Mouse (Mus musculus): ENCODE measurements around the gene Nox1. TPM values are rescaled to one million over a fixed set of nuclear protein-coding genes. Genes with fewer than 3 reads are reported as not detected.
"Not testable (repeated sequence)": the region's sequence is repeated elsewhere in the genome, so short reads cannot be mapped to it uniquely, and the experiment has no call there.

Gene Nox1
- under 1 TPM; 0.45 to 0.99 TPM for polyA plus RNA-seq (2017; shearing (Covaris generic))

DNA sequence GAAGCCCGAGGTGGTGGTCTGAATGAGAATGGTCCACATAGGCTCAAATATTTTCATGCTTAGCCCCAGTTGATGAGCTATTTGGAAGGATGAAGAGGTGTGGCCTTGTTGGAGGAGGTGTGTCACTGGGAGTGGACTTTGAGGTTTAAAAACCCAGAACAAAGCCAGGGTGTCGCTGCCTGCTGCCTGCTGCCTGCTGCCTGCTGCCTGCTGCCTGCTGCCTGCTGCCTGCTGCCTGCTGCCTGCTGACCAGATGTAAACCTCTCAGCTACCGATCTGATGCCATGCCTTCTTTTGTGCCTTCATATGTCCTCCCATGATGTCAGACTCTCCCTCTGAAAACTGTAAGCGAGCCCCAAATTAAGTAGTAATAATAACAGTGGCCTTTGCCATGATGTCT is at the start of gene Nox1:
TSS of gene Nox1 (minus strand) at position 101 of the 400 bp plus-strand sequence.
- no peak for ATAC-seq

DNA sequence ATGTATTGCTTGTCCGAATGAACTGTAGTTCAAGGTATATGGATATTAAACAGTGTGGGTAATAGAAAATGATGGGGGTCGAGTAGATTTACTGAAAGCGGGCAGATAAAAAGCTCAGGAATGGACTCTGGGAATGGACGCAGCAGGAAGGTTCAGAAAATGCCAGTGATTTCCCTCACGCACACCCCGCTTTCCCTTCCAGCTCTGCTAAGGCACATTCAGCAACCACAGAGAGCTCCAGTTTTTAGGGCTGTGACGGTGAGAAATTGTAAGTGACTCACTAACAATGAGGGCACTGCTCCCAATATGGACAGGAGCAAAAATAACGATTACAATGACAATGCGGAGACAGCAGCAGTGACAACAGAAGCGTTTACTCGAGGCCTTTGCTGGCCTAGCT is 40.4 kb upstream of the Nox1 start:
- ATAC-seq, result no peak

DNA sequence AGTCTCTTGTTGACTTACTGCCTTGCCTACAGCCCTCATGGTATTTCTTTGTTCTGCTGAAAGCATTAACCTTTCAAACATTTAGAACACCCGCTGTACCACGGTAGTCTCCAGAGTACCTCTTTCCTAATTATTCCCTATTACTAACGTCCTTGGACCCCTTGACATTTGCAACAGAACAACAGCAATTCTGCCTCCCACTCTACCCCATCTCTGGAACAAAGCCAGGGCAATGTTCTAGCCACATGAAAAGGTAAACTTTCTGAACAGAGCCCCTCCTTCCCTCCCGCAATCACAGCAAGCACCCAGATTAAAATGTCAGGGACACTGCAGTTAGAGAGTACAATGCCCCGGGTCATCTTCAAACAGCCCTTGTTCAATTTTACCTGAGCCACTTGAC is 39.4 kb upstream of the Nox1 start:
- ATAC-seq, result no peak

GRCm38 (mm10) chrX:134248202-134248601 is 26.4 kb upstream of the Nox1 start:
- no peak for ATAC-seq

DNA sequence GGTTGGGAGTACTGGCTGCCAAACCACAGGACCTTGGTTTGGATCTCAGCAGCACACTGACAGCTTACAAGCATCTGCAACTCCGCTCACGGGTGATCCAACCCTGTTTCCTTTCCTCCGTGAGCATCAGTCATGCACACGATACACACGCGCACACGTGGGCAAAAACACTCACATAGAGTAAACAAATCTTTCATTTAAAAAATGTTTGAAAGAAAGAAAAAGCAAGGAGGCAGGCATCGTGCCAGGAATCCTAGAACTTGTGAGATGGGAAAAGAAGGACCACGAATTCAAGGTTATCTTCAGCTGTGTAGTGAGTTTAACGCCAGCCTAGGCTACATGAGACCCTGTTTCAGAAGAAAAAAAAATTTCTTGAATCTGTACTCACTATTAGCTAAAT is 24.2 kb upstream of the Nox1 start:
- no peak for ATAC-seq

- ATAC-seq, result no peak
These were observed 16.5 kb upstream of the Nox1 start for GRCm38 (mm10) chrX:134238266-134238665.

GRCm38 (mm10) chrX:134233048-134233447 is 11.3 kb upstream of the Nox1 start:
- ATAC-seq, result no peak

- no peak for ATAC-seq
These were observed 1.1 kb downstream of the Nox1 start for GRCm38 (mm10) chrX:134220618-134221017.

GRCm38 (mm10) chrX:134218161-134218560 is 3.6 kb downstream of the Nox1 start:
- ATAC-seq, result no peak

GRCm38 (mm10) chrX:134211151-134211642 is 10.6 kb downstream of the Nox1 start:
- ATAC-seq, result no peak

DNA sequence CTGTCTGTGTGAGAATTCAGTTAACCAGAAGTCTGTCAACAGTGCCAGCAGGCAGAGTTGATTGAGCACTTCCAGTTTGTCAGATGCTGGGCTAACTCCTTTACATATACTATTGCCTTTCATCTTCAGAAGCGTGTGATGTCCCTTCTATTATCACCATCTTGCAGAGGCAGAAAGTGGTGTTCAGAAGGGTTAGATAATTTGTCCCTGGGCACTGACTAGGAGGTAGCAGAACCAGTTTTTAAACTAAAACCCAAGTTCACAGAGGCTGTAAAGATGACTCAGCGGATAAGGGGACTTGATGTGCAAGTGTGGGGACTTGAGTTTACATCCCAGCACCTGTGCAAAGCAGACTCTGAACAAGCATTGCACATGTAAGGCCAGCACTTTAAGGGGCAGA is 13.3 kb downstream of the Nox1 start:
- ATAC-seq, result no peak

DNA sequence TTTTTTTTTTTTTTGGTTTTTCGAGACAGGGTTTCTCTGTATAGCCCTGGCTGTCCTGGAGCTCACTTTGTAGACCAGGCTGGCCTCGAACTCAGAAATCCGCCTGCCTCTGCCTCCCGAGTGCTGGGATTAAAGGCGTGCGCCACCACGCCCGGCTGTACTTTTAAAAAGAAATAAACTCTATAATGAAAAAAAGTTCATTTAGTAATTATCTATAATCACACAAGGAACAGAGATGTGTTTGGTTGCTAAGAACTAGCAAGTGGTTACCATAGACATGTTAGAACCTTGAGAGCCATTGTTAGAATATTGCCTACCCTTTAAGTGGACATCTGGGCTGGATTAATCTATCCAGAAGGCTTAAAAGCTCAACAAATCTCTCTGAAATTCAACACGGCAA is 34.6 kb downstream of the Nox1 start, which contains the start of gene Arl13a:
TSS of gene Arl13a (plus strand) at position 301 of the 400 bp plus-strand sequence.
- not testable (repeated sequence) for ATAC-seq

- no peak for ATAC-seq
These were observed 47.1 kb downstream of the Nox1 start for GRCm38 (mm10) chrX:134174699-134175098.

- no peak for ATAC-seq
These were observed 51.2 kb downstream of the Nox1 start for GRCm38 (mm10) chrX:134170584-134170983.

DNA sequence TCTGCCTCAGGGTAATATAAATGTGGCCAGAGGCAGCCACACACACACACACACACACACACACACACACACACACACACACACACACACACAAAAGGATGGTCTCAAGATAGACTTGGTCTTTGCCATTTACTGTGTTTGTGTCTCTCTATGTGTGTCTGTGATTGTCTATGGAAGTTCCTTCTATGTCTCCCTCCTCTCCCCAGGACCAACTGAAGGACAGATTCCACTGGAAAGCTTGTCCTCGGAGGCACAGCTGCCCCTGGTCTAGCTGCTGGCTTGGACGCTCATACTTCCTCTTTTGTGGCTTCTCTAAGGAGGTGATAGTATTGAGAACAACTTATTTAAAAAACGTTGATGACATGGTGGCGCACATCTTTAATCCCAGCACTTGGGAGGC is 58.3 kb downstream of the Nox1 start:
- ATAC-seq, result no peak

DNA sequence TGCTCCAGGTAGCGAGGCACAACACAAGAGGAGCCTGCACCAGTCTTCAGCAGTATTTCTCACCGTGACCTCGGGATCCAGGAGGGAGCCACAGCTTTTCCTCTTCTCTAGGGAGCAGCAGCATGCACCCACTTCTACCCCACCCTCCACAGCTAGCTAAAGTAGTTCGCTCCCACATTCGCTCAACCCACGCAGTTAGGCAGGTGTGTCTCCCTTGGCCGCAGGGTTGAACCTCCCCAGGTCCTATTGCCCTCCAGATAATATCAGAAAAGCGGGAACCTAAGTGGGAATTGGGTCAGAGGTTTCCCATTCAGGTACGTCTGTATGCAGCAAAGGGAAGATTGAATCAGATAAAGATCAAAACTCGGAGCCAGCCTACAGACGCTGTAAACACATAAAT is 58.9 kb downstream of the Nox1 start:
- ATAC-seq, result peak; percentile 52

DNA sequence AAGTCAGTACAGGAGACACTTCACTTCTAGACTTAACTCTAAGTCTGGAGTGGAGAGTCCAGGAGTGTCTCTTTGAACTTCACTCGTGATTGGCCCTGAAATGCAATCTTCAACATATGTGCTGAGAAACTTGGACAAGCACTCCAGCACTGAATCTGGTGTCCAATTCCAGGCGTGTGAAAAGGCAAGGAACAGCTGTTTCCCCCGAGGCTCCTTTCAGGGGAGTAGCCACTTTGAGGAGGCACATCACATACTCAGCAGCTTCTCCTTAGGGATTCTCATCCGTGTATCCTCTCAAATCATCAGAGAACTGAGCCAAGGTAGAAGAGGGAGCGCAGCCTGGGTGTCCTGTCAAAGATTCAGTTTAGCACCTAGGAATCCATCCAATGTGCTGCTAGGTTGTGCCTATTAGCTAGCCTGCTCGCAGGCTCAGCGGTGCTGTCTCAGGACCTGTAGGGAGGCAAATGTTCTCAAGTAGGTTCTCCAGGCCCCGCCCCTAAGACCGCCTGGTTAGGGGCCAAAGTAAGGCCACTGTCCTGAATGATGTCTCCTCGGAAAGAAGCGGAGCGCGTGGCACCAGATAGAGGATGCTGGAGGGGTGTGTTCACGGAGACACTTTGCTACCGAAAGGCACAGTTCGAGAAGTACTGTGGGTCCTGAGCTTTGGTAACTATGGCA is 59.6 kb downstream of the Nox1 start, which contains the start of gene Xkrx:
TSS of gene Xkrx (minus strand) at position 34 of the 678 bp plus-strand sequence.
- ATAC-seq, result peak; percentile 15

GRCm38 (mm10) chrX:134160442-134160841 is 61.3 kb downstream of the Nox1 start:
- ATAC-seq, result no peak

DNA sequence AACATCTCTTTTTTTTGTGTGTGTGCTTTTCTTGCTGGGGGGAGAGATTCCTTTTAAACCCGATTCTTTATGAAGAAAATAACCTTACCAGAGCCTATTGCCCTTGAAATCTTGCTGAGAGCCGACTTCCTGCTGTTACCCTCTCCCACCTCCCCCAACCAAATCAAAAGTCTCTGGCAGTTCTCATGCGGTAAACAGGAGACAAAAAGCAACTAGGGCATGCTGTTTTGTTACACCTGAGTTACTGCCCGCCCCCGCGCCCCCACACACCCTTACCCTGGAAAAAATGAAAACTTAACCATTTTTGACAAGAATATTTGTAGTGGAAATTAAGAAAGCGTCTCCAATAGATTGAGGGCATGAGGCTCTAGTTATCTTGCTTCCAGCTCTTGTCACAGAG is 63.6 kb downstream of the Nox1 start:
- ATAC-seq, result peak; percentile 33

DNA sequence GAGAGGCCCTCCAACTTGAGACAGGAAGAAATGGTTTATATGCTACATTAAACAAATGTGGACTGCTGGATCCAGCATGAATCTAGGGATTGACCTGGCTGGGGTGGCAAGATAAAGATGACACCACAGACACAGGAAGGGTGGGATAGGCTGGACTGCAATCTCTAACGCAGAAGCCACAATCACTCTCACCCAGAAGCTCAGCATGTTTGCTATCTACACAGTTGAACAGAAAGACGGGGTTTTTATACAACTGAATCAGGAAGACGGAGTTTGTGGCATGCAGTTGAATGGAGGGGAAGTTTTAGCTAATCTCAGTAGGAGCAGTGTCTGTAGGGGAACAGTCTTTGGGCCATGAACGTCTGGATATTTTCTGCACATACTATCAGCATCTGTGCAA is 79.8 kb downstream of the Nox1 start:
- ATAC-seq, result no peak

DNA sequence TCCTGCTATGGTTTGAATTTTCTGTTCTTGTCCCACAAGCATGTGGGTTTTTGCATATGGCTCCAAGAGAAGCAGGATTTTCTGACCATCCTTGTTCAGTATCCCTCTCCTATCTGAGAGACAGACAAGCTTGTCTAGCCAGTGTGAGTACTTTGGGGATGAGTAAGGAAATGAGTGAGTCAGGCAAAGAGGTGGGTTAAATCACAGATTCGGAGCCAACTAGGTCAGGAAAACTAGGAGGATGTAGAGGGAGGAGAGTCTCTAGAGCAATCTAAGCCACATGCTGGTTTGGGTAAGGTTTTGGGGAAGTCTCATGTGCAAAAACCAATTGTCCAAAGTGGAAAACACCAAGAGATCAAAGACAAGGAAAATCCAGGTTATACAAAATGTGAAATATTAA is 80.2 kb downstream of the Nox1 start:
- ATAC-seq, result no peak

- no peak for ATAC-seq
These were observed 81.7 kb downstream of the Nox1 start for GRCm38 (mm10) chrX:134140024-134140423.

DNA sequence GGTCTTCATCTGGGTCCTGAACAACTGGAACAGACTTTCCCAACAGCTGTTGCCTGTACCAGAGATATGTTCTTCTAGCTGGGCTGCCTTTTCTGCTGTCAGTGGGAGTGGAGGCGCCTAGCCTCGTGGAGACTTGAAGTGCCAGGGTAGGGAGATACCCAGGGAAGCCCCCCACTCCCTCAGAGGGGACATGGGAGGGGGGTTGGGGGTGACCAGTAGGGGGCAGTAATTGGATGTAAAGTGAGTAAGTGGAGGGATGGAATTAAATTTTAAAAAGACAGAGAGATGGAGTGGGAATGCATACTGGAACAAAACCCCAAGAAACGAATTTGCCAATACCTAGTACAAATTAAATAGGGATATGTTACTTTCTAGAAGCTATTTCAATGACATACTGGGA is 87.9 kb downstream of the Nox1 start:
- no peak for ATAC-seq

GRCm38 (mm10) chrX:134132295-134132694 is 89.5 kb downstream of the Nox1 start:
- no peak for ATAC-seq

DNA sequence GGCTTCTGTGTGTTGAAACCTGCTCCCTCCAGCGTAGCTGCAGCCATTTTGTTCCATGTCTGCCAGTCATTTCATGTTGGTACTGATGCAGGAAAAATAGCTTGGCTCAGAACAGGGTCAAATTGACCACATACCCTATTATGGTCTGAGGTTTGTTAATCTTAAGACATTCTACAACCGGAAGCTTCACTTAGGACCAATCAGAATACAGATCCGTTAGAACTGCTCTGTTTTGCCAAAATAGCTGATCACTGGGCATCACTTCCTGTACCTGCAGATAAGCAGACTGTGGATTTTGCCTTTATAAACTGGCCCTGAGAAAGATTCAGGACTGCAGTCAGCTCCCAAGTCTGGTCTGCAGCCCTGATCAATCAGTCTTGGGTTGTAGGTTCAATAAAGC is 93.2 kb downstream of the Nox1 start:
- no peak for ATAC-seq

All from activated CD4-positive, CD25-positive, alpha-beta regulatory T cell, adult 4 months (primary cell).